Mouse (Mus musculus) ES-Bruce4 (cell line): ENCODE measurements around the gene Stk32b.

Experiments
- EP300 ChIP-seq: IDR thresholded peaks from 2 replicates; pipeline ENCODE4 v1.6.1; 2011; ENCODE audit warnings: low read depth, low read length; ENCODE audit not compliant: insufficient read depth
- POLR2A ChIP-seq: IDR thresholded peaks from one replicate; pipeline ENCODE4 v1.8.1; 2011; ENCODE audit warnings: low read length; ENCODE audit not compliant: insufficient read depth

DNA sequence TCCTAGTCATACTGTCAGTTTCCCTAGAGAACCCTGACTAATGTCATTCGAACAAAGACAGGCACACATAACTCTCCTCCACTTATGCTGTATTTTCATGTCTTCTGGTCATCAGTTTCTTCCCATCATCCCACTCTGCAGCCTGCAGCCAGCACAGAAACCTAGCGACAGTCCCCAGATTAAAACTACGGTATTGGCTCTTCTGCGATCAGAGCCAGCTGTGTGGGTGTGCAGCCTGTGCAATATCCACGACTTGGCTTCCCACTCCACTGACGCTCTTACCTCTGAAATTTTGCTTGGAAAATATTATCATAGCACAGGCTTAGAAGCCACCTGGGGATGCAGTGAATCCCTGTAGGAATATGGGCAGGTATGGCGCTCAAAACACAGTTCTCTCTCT is 19.7 kb downstream of the Stk32b start:
- no peak for TF ChIP-seq POLR2A
- no peak for TF ChIP-seq EP300
